Mouse (Mus musculus): ENCODE data around the gene Erg. TPM values are rescaled to one million over a fixed set of nuclear protein-coding genes. Genes with fewer than 3 reads are reported as not detected.

The Erg gene
- polyA plus RNA-seq, 1 experiment from 2014 or later, result 26.2 TPM

- H3K27ac ChIP-seq, result no peak overlapping the region
- no peaks in the 10 kb centered on the region for H3K27me3 ChIP-seq
- no peaks in the 10 kb centered on the region for H3K9me3 ChIP-seq
- no peak overlapping the region for H3K4me2 ChIP-seq
- H3K9ac ChIP-seq, result no peak overlapping the region
- 63% methylated on average over 11 of the region's 11 CpGs for WGBS
- no peaks in the 10 kb centered on the region for H3K36me3 ChIP-seq
- H3K4me1 ChIP-seq, result peaks cover 24% of the 10 kb centered on the region
- no peak for ATAC-seq (ENCODE audit: insufficient number of reproducible peaks, low FRiP score, low TSS enrichment, low read depth)
- no peak overlapping the region for H3K4me3 ChIP-seq
These were observed 113.6 kb downstream of the Erg start for GRCm38 (mm10) chr16:95472771-95473170.

GRCm38 (mm10) chr16:95469262-95470139 is 116.9 kb downstream of the Erg start:
- Histone ChIP-seq H3K27ac (peak overlapping the region; percentile 59; the same call in 1 of the 2 replicates), H3K9me3 (no peaks in the 10 kb centered on the region), H3K4me1 (peaks cover 29% of the 10 kb centered on the region), H3K36me3 (no peaks in the 10 kb centered on the region), H3K4me2 (no peak overlapping the region), H3K9ac (no peak overlapping the region), H3K27me3 (no peaks in the 10 kb centered on the region), H3K4me3 (no peak overlapping the region)
- WGBS, result 31% methylated on average over 9 of the region's 9 CpGs
- no peak; the same call in 1 of the 2 replicates for ATAC-seq (ENCODE audit: insufficient number of reproducible peaks, low FRiP score, low TSS enrichment, low read depth)

- no peaks in the 10 kb centered on the region for H3K36me3 ChIP-seq
- H3K9me3 ChIP-seq, result no peaks in the 10 kb centered on the region
- H3K9ac ChIP-seq, result no peak overlapping the region
- H3K27me3 ChIP-seq, result no peaks in the 10 kb centered on the region
- ATAC-seq (ENCODE audit: insufficient number of reproducible peaks, low FRiP score, low TSS enrichment, low read depth), result no peak
- no peak overlapping the region for H3K4me3 ChIP-seq
- 89% methylated on average over 2 of the region's 2 CpGs for WGBS
- H3K4me1 ChIP-seq, result peaks cover 29% of the 10 kb centered on the region
- H3K4me2 ChIP-seq, result no peak overlapping the region
- no peak overlapping the region for H3K27ac ChIP-seq
These were observed 118.5 kb downstream of the Erg start for GRCm38 (mm10) chr16:95467893-95468292.

GRCm38 (mm10) chr16:95466548-95466947 is 119.8 kb downstream of the Erg start:
- H3K4me1 ChIP-seq, result peaks cover 38% of the 10 kb centered on the region
- H3K27ac ChIP-seq, result no peak overlapping the region
- no peak overlapping the region for H3K4me2 ChIP-seq
- ATAC-seq (ENCODE audit: insufficient number of reproducible peaks, low FRiP score, low TSS enrichment, low read depth), result no peak
- no peak overlapping the region for H3K9ac ChIP-seq
- H3K9me3 ChIP-seq, result no peaks in the 10 kb centered on the region
- H3K4me3 ChIP-seq, result no peak overlapping the region
- WGBS, result 79% methylated on average over 1 of the region's 1 CpGs
- no peaks in the 10 kb centered on the region for H3K36me3 ChIP-seq
- no peaks in the 10 kb centered on the region for H3K27me3 ChIP-seq

- H3K9ac ChIP-seq, result no peak overlapping the region
These were observed 121.8 kb downstream of the Erg start for GRCm38 (mm10) chr16:95464609-95465008.

GRCm38 (mm10) chr16:95463796-95464195 is 122.6 kb downstream of the Erg start:
- Histone ChIP-seq H3K4me2 (no peak overlapping the region), H3K9me3 (no peaks in the 10 kb centered on the region), H3K27me3 (no peaks in the 10 kb centered on the region), H3K27ac (no peak overlapping the region), H3K4me1 (peaks cover 30% of the 10 kb centered on the region), H3K36me3 (no peaks in the 10 kb centered on the region), H3K4me3 (no peak overlapping the region), H3K9ac (no peak overlapping the region)
- ATAC-seq (ENCODE audit: insufficient number of reproducible peaks, low FRiP score, low TSS enrichment, low read depth), result no peak
- 45% methylated on average over 6 of the region's 6 CpGs for WGBS

More at GRCm38 (mm10) chr16:95464609-95465008, 121.8 kb downstream of the Erg start:
- Histone ChIP-seq H3K27ac (no peak overlapping the region), H3K27me3 (no peaks in the 10 kb centered on the region), H3K4me2 (no peak overlapping the region), H3K36me3 (no peaks in the 10 kb centered on the region), H3K4me3 (no peak overlapping the region), H3K9me3 (no peaks in the 10 kb centered on the region), H3K4me1 (peaks cover 36% of the 10 kb centered on the region)
- 72% methylated on average over 8 of the region's 8 CpGs for WGBS
- no peak for ATAC-seq (ENCODE audit: insufficient number of reproducible peaks, low FRiP score, low TSS enrichment, low read depth)

- Histone ChIP-seq H3K36me3 (no peaks in the 10 kb centered on the region), H3K27me3 (no peaks in the 10 kb centered on the region), H3K4me1 (peaks cover 18% of the 10 kb centered on the region; the same call in 1 of the 2 replicates), H3K4me2 (no peak overlapping the region), H3K9me3 (no peaks in the 10 kb centered on the region), H3K9ac (no peak overlapping the region), H3K4me3 (no peak overlapping the region), H3K27ac (no peak overlapping the region)
- no peak for ATAC-seq (ENCODE audit: insufficient number of reproducible peaks, low FRiP score, low TSS enrichment, low read depth)
- whole genome bisulfite sequencing, result 63% methylated on average over 7 of the region's 7 CpGs
These were observed 124.5 kb downstream of the Erg start for GRCm38 (mm10) chr16:95461941-95462340.

GRCm38 (mm10) chr16:95460336-95460735 is 126.1 kb downstream of the Erg start:
- H3K27me3 ChIP-seq, result no peaks in the 10 kb centered on the region
- H3K9me3 ChIP-seq, result no peaks in the 10 kb centered on the region
- WGBS, result 64% methylated on average over 2 of the region's 2 CpGs
- no peak overlapping the region for H3K9ac ChIP-seq
- peaks cover 15% of the 10 kb centered on the region; the same call in 1 of the 2 replicates for H3K4me1 ChIP-seq
- H3K4me2 ChIP-seq, result no peak overlapping the region
- no peak overlapping the region for H3K27ac ChIP-seq
- ATAC-seq (ENCODE audit: insufficient number of reproducible peaks, low FRiP score, low TSS enrichment, low read depth), result no peak
- no peaks in the 10 kb centered on the region for H3K36me3 ChIP-seq
- H3K4me3 ChIP-seq, result no peak overlapping the region

GRCm38 (mm10) chr16:95459325-95459691 is 127.1 kb downstream of the Erg start:
- no peak for ATAC-seq (ENCODE audit: insufficient number of reproducible peaks, low FRiP score, low TSS enrichment, low read depth)
- no peak overlapping the region for H3K4me3 ChIP-seq

GRCm38 (mm10) chr16:95458590-95459324 is 127.6 kb downstream of the Erg start:
- Histone ChIP-seq H3K4me1 (peaks cover 15% of the 10 kb centered on the region; the same call in 1 of the 2 replicates), H3K27me3 (no peaks in the 10 kb centered on the region), H3K4me3 (peak overlapping the region; percentile 9; the same call in 1 of the 2 replicates), H3K27ac (peak overlapping the region; percentile 4; the same call in 1 of the 2 replicates), H3K9me3 (no peaks in the 10 kb centered on the region), H3K9ac (no peak overlapping the region), H3K36me3 (no peaks in the 10 kb centered on the region), H3K4me2 (no peak overlapping the region)
- ATAC-seq (ENCODE audit: insufficient number of reproducible peaks, low FRiP score, low TSS enrichment, low read depth), result no peak
- WGBS, result 85% methylated on average over 17 of the region's 17 CpGs

More at GRCm38 (mm10) chr16:95459325-95459691, 127.1 kb downstream of the Erg start:
- Histone ChIP-seq H3K36me3 (no peaks in the 10 kb centered on the region), H3K27ac (no peak overlapping the region), H3K9ac (no peak overlapping the region), H3K9me3 (no peaks in the 10 kb centered on the region), H3K4me1 (peaks cover 15% of the 10 kb centered on the region; the same call in 1 of the 2 replicates), H3K4me2 (no peak overlapping the region), H3K27me3 (no peaks in the 10 kb centered on the region)
- WGBS, result 79% methylated on average over 5 of the region's 5 CpGs

- H3K4me2 ChIP-seq, result no peak overlapping the region
- no peak overlapping the region for H3K9ac ChIP-seq
- H3K4me1 ChIP-seq, result peaks cover 8% of the 10 kb centered on the region; the same call in 1 of the 2 replicates
- H3K27ac ChIP-seq, result no peak overlapping the region
- H3K27me3 ChIP-seq, result no peaks in the 10 kb centered on the region
- H3K9me3 ChIP-seq, result no peaks in the 10 kb centered on the region
- no peak overlapping the region for H3K4me3 ChIP-seq
- ATAC-seq (ENCODE audit: insufficient number of reproducible peaks, low FRiP score, low TSS enrichment, low read depth), result no peak
- H3K36me3 ChIP-seq, result no peaks in the 10 kb centered on the region
- 76% methylated on average over 3 of the region's 3 CpGs for WGBS
These were observed 129.4 kb downstream of the Erg start for GRCm38 (mm10) chr16:95457006-95457405.

- Histone ChIP-seq H3K9ac (no peak overlapping the region), H3K36me3 (no peaks in the 10 kb centered on the region), H3K27ac (no peak overlapping the region), H3K4me2 (no peak overlapping the region), H3K4me1 (0 out of 2 replicates have a peak, but pooled peaks cover 6% of the 10 kb centered on the region), H3K9me3 (no peaks in the 10 kb centered on the region), H3K4me3 (no peak overlapping the region), H3K27me3 (no peaks in the 10 kb centered on the region)
- no peak for ATAC-seq (ENCODE audit: insufficient number of reproducible peaks, low FRiP score, low TSS enrichment, low read depth)
- WGBS, result 69% methylated on average over 8 of the region's 8 CpGs
These were observed 130.5 kb downstream of the Erg start for GRCm38 (mm10) chr16:95455896-95456295.
